Mouse (Mus musculus) liver, postnatal 0 days (tissue): Measurements from ENCODE around the gene Bri3bp.

Experiments used
- CTCF ChIP-seq: sonication (generic); IDR thresholded peaks from 2 replicates; pipeline ENCODE4 v1.5.1; 2016; ENCODE audit warnings: antibody characterized with exemption, low read depth
- EP300 ChIP-seq: IDR thresholded peaks from 2 replicates; pipeline ENCODE4 v1.6.1; 2016; ENCODE audit warnings: antibody characterized with exemption, low read depth, mild to moderate bottlenecking

GRCm38 (mm10) chr5:125466483-125466882, 25.1 kb downstream of the Bri3bp start:
- TF ChIP-seq CTCF (no peak), EP300 (no peak)
